Mouse (Mus musculus): ENCODE data around the gene Secisbp2l. TPM values are rescaled to one million over a fixed set of nuclear protein-coding genes. Genes with fewer than 3 reads are reported as not detected.

The Secisbp2l gene
- polyA plus RNA-seq, 1 experiment from 2014 or later, result 18.5 TPM

DNA sequence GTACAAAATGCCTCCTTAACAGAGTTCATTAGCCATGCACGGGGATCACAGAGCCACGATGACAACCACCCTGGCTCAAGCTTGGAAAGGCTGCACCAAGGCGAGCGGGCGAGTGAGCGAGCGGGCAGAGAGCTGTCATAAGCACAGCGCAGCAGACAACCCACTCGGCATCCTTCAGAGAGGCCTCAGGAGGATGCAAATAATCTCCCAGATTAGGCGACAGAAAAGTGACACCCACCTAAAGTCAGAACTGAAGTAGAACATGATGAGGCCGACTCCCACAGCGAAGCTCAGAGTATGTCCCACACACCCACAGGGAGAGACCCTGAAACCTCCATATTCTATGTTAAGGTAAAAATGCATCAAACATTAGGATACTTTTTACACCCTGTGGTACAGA is 4.3 kb downstream of the Secisbp2l start:
- WGBS, result 87% methylated on average over 12 of the region's 12 CpGs
- ATAC-seq (replicated peaks; ENCODE audit: low FRiP score, low TSS enrichment, low read depth), result no peak
- Histone ChIP-seq H3K9ac (ENCODE audit: low read length) (no peak overlapping the region), H3K9me3 (ENCODE audit: control insufficient read depth, low read length) (no peaks in the 10 kb centered on the region), H3K27ac (ENCODE audit: low read depth) (no peak overlapping the region), H3K27me3 (replicated peaks; ENCODE audit: control insufficient read depth, insufficient read depth, low read length) (no peaks in the 10 kb centered on the region), H3K4me2 (ENCODE audit: low read length) (no peak overlapping the region), H3K4me1 (replicated peaks; ENCODE audit: control insufficient read depth, insufficient read depth, low read length) (peaks cover 20% of the 10 kb centered on the region), H3K36me3 (ENCODE audit: control insufficient read depth, insufficient read depth, low read length) (peaks cover 15% of the 10 kb centered on the region), H3K4me3 (ENCODE audit: low read depth, low read length) (no peak overlapping the region)
- DNase-seq (ENCODE audit: low spot score), result no peak

DNA sequence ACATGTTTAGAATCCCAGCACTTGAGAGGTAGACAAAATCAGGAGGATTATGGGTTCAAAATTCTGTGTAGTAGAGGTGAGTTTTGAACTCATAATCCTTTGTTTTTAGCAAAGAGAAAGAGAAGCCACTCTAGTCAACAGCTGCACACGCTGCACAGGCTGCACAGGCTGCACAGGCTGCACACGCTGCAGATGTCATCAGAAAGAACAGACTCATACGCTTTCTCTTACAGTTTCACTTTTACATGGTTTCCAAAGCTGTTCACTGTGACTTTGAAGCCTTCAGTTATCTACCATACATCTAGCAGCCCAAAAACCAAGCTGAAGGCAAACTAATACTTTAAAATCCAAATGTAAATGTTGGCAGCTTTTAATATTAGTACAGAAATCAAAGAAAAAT is 5.7 kb downstream of the Secisbp2l start:
- Histone ChIP-seq H3K4me2 (ENCODE audit: low read length) (no peak overlapping the region), H3K27ac (ENCODE audit: low read depth) (no peak overlapping the region), H3K9ac (ENCODE audit: low read length) (no peak overlapping the region), H3K9me3 (ENCODE audit: control insufficient read depth, low read length) (no peaks in the 10 kb centered on the region), H3K27me3 (replicated peaks; ENCODE audit: control insufficient read depth, insufficient read depth, low read length) (no peaks in the 10 kb centered on the region), H3K4me1 (replicated peaks; ENCODE audit: control insufficient read depth, insufficient read depth, low read length) (peaks cover 15% of the 10 kb centered on the region), H3K36me3 (ENCODE audit: control insufficient read depth, insufficient read depth, low read length) (peaks cover 25% of the 10 kb centered on the region), H3K4me3 (ENCODE audit: low read depth, low read length) (no peak overlapping the region)
- DNase-seq (ENCODE audit: low spot score) (no peak), ATAC-seq (replicated peaks; ENCODE audit: low FRiP score, low TSS enrichment, low read depth) (no peak)
- WGBS, result 92% methylated on average over 3 of the region's 3 CpGs

DNA sequence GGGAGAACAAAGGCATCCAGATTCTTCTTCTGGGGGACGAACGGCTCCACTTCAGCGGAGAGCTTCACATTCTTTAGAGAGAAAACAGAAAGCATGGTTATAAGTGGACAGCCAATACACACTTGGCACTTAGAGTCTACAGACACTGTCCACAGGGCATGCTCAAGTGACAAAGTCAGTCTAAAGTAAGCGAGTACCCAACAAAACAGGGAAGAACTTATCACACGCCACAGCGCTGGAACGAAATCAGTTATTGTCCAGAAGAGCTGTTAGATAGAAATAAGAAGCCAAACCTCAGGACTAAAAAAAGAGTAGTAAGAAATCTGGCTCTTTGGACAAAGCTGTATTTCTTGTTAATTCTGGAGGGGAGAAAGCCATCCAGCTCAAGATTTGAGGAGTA is 7.0 kb downstream of the Secisbp2l start:
- 92% methylated on average over 7 of the region's 7 CpGs for WGBS
- no peak for ATAC-seq (replicated peaks; ENCODE audit: low FRiP score, low TSS enrichment, low read depth)
- H3K4me1 ChIP-seq (replicated peaks; ENCODE audit: control insufficient read depth, insufficient read depth, low read length), result peaks cover 3% of the 10 kb centered on the region; the same call in 1 of the 2 replicates
- no peak for DNase-seq (ENCODE audit: low spot score)
- H3K4me3 ChIP-seq (ENCODE audit: low read depth, low read length), result no peak overlapping the region
- H3K9me3 ChIP-seq (ENCODE audit: control insufficient read depth, low read length), result no peaks in the 10 kb centered on the region
- H3K27me3 ChIP-seq (replicated peaks; ENCODE audit: control insufficient read depth, insufficient read depth, low read length), result no peaks in the 10 kb centered on the region
- no peak overlapping the region for H3K4me2 ChIP-seq (ENCODE audit: low read length)
- peaks cover 36% of the 10 kb centered on the region for H3K36me3 ChIP-seq (ENCODE audit: control insufficient read depth, insufficient read depth, low read length)
- H3K27ac ChIP-seq (ENCODE audit: low read depth), result no peak overlapping the region
- H3K9ac ChIP-seq (ENCODE audit: low read length), result no peak overlapping the region

DNA sequence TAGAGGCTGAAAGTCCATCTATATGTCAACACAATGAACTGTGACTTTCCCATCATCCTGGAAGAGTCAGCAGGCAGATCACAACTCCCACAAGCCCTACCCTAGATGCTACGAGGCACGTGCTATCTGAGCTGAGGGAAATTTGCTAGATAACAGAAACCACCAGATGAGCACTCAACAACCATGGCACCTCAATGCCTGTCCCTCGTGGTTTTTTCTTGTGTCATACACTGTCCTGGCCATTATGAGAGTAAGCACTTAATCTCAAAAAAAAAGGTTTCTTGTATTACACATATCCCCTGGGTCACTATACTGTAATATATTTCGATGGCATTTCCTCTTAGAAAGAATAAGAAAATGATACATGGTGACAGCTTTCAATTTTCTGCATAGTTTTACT is 7.8 kb downstream of the Secisbp2l start:
- Histone ChIP-seq H3K9ac (ENCODE audit: low read length) (no peak overlapping the region), H3K36me3 (ENCODE audit: control insufficient read depth, insufficient read depth, low read length) (peaks cover 40% of the 10 kb centered on the region), H3K27ac (ENCODE audit: low read depth) (no peak overlapping the region), H3K4me2 (ENCODE audit: low read length) (no peak overlapping the region), H3K4me3 (ENCODE audit: low read depth, low read length) (no peak overlapping the region), H3K9me3 (ENCODE audit: control insufficient read depth, low read length) (no peaks in the 10 kb centered on the region), H3K27me3 (replicated peaks; ENCODE audit: control insufficient read depth, insufficient read depth, low read length) (no peaks in the 10 kb centered on the region), H3K4me1 (replicated peaks; ENCODE audit: control insufficient read depth, insufficient read depth, low read length) (no peaks in the 10 kb centered on the region)
- WGBS, result 92% methylated on average over 4 of the region's 4 CpGs
- ATAC-seq (replicated peaks; ENCODE audit: low FRiP score, low TSS enrichment, low read depth), result no peak
- DNase-seq (ENCODE audit: low spot score), result no peak

DNA sequence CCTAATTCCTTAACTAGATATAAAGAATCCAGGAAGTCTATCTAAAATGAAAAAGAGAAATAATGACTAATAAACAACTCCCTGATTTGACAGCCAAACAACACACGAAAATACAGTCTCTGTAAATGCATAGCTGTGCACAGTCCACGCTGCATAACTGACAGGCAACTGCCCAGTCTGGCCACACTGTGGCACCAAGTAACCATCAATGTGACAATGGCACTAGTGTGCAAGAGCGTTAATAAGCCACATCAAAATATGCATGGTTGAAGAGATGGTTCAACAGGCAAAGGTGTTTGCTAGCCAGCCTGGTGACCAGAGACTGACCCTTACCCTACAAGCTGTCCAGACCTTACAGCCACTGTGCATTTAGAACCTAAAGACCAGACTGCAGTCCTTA is 17.6 kb downstream of the Secisbp2l start:
- Histone ChIP-seq H3K4me3 (ENCODE audit: low read depth, low read length) (no peak overlapping the region), H3K9me3 (ENCODE audit: control insufficient read depth, low read length) (no peaks in the 10 kb centered on the region), H3K36me3 (ENCODE audit: control insufficient read depth, insufficient read depth, low read length) (peaks cover 59% of the 10 kb centered on the region), H3K9ac (ENCODE audit: low read length) (no peak overlapping the region), H3K4me1 (replicated peaks; ENCODE audit: control insufficient read depth, insufficient read depth, low read length) (no peaks in the 10 kb centered on the region), H3K27ac (ENCODE audit: low read depth) (no peak overlapping the region), H3K27me3 (replicated peaks; ENCODE audit: control insufficient read depth, insufficient read depth, low read length) (no peaks in the 10 kb centered on the region), H3K4me2 (ENCODE audit: low read length) (no peak overlapping the region)
- DNase-seq (ENCODE audit: low spot score) (no peak), ATAC-seq (replicated peaks; ENCODE audit: low FRiP score, low TSS enrichment, low read depth) (no peak)
- 95% methylated on average over 3 of the region's 3 CpGs for WGBS

DNA sequence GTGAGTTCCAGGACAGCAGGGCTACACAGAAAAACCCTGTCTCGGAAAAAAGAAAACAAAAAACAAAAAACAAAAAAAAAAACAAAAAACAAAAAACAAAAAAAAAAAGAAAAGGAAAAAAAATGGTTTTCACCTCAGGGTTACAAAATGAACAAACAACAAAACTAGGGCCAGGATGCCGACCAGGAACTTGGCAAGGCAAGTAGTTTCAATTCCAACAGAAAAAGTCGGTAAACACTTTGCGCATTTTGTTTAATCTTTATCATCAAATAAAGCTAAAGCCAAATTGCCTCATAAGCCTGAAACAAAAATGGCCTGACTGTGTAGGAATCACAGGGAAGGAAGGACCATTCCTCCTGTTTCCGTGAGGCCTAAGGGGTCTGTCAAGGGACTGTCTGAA is 18.1 kb downstream of the Secisbp2l start:
- H3K36me3 ChIP-seq (ENCODE audit: control insufficient read depth, insufficient read depth, low read length), result peaks cover 63% of the 10 kb centered on the region

DNA sequence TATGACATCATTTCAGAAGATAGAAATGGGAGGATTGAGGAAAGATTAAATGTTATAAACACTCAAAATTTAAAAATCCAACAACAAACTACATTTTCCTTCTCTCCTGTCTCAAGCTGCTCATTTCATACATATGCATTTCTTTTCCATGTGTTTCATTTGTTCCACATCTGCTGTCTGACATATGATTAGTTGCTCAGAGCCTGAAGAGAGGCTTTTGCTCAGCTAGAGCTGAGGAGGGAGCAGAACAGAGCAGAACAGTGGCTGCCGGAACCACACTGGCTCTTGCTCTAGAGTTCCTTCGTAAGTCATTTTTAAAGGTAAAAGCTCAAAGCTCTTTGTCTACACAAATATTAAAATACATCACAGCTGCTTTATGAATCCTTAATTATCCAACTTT is 33.3 kb downstream of the Secisbp2l start:
- DNase-seq (ENCODE audit: low spot score) (no peak), ATAC-seq (replicated peaks; ENCODE audit: low FRiP score, low TSS enrichment, low read depth) (no peak)
- Histone ChIP-seq H3K27me3 (replicated peaks; ENCODE audit: control insufficient read depth, insufficient read depth, low read length) (no peaks in the 10 kb centered on the region), H3K4me3 (ENCODE audit: low read depth, low read length) (no peak overlapping the region), H3K27ac (ENCODE audit: low read depth) (no peak overlapping the region), H3K4me2 (ENCODE audit: low read length) (no peak overlapping the region), H3K9me3 (ENCODE audit: control insufficient read depth, low read length) (no peaks in the 10 kb centered on the region), H3K4me1 (replicated peaks; ENCODE audit: control insufficient read depth, insufficient read depth, low read length) (no peaks in the 10 kb centered on the region), H3K9ac (ENCODE audit: low read length) (no peak overlapping the region), H3K36me3 (ENCODE audit: control insufficient read depth, insufficient read depth, low read length) (peaks cover 95% of the 10 kb centered on the region)
- WGBS, result 98% methylated on average over 2 of the region's 2 CpGs

More for the DNA sequence above, 18.1 kb downstream of the Secisbp2l start:
- no peaks in the 10 kb centered on the region for H3K9me3 ChIP-seq (ENCODE audit: control insufficient read depth, low read length)
- H3K4me2 ChIP-seq (ENCODE audit: low read length), result no peak overlapping the region
- H3K4me1 ChIP-seq (replicated peaks; ENCODE audit: control insufficient read depth, insufficient read depth, low read length), result no peaks in the 10 kb centered on the region
- no peak overlapping the region for H3K4me3 ChIP-seq (ENCODE audit: low read depth, low read length)
- no peaks in the 10 kb centered on the region for H3K27me3 ChIP-seq (replicated peaks; ENCODE audit: control insufficient read depth, insufficient read depth, low read length)
- H3K9ac ChIP-seq (ENCODE audit: low read length), result no peak overlapping the region
- DNase-seq (ENCODE audit: low spot score) (no peak), ATAC-seq (replicated peaks; ENCODE audit: low FRiP score, low TSS enrichment, low read depth) (no peak)
- H3K27ac ChIP-seq (ENCODE audit: low read depth), result no peak overlapping the region
- WGBS, result 88% methylated on average over 5 of the region's 5 CpGs

DNA sequence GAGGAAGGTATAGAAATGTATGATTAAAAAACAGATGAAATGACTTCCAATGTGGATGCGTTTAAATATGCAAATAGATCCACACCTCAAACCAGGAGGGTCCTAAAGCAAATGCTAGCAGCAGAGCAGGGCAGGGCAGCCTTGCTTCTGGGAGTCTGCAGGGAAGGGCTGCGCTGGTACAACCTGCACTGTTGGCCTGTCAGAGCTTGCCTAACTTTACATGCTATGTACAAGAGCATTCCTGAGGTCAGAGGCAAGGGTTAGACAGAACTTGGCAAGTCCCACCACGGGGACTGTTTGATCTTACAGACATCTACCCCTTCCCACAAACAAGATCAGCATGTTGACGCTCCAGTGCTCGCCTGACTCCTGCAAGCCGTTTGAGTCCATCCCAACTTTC is 43.3 kb downstream of the Secisbp2l start:
- DNase-seq (ENCODE audit: low spot score) (no peak), ATAC-seq (replicated peaks; ENCODE audit: low FRiP score, low TSS enrichment, low read depth) (no peak)
- H3K4me1 ChIP-seq (replicated peaks; ENCODE audit: control insufficient read depth, insufficient read depth, low read length), result no peaks in the 10 kb centered on the region
- no peak overlapping the region for H3K27ac ChIP-seq (ENCODE audit: low read depth)
- H3K9ac ChIP-seq (ENCODE audit: low read length), result no peak overlapping the region
- H3K36me3 ChIP-seq (ENCODE audit: control insufficient read depth, insufficient read depth, low read length), result peaks cover 57% of the 10 kb centered on the region
- WGBS, result 89% methylated on average over 6 of the region's 6 CpGs
- no peaks in the 10 kb centered on the region for H3K9me3 ChIP-seq (ENCODE audit: control insufficient read depth, low read length)
- H3K4me3 ChIP-seq (ENCODE audit: low read depth, low read length), result no peak overlapping the region
- H3K4me2 ChIP-seq (ENCODE audit: low read length), result no peak overlapping the region
- no peaks in the 10 kb centered on the region for H3K27me3 ChIP-seq (replicated peaks; ENCODE audit: control insufficient read depth, insufficient read depth, low read length)

DNA sequence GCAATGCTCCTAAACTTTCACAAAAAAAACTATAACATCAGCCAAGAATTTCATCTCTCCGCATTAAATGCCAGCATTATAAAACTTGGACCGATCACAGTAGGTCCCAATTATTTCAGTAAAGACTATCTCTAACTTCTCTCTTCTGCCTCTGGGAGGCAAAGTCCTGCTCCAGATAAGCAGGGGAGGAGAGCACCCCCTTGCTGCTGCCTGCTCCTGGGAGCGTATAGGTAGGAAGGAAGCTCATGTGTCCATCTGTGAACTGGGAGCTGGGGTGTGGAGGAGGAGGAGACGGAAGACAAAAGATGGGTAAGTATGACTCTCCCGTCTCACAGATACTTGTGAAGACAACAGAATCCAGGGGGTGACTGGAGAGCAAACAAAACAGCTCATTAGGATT is 44.0 kb downstream of the Secisbp2l start:
- DNase-seq (ENCODE audit: low spot score), result no peak
- peaks cover 51% of the 10 kb centered on the region for H3K36me3 ChIP-seq (ENCODE audit: control insufficient read depth, insufficient read depth, low read length)
- no peaks in the 10 kb centered on the region for H3K9me3 ChIP-seq (ENCODE audit: control insufficient read depth, low read length)
- H3K27ac ChIP-seq (ENCODE audit: low read depth), result no peak overlapping the region
- H3K4me2 ChIP-seq (ENCODE audit: low read length), result no peak overlapping the region
- H3K27me3 ChIP-seq (replicated peaks; ENCODE audit: control insufficient read depth, insufficient read depth, low read length), result no peaks in the 10 kb centered on the region
- 72% methylated on average over 5 of the region's 5 CpGs for WGBS
- no peaks in the 10 kb centered on the region for H3K4me1 ChIP-seq (replicated peaks; ENCODE audit: control insufficient read depth, insufficient read depth, low read length)
- no peak for ATAC-seq (replicated peaks; ENCODE audit: low FRiP score, low TSS enrichment, low read depth)
- no peak overlapping the region for H3K4me3 ChIP-seq (ENCODE audit: low read depth, low read length)
- H3K9ac ChIP-seq (ENCODE audit: low read length), result no peak overlapping the region

All from intestine, embryonic 14.5 days (tissue).